Mouse (Mus musculus): ENCODE data around the gene Plppr2.

- TF ChIP-seq CTCF (IDR thresholded peaks at IDR 0.05 in 2 of 3, conservative IDR thresholded peaks at IDR 0.05 in 1 of 3; ENCODE audit: control insufficient read depth in 1 of 3, insufficient read depth in 1 of 3, low read depth in 2 of 3, low read length in 3 of 3, poor library complexity in 1 of 3, severe bottlenecking in 1 of 3), result no peak
- no peak for TF ChIP-seq POLR2A (IDR thresholded peaks at IDR 0.05; ENCODE audit: control insufficient read depth in 1 of 2, insufficient read depth in 1 of 2, low read depth in 1 of 2, low read length in 2 of 2, poor library complexity in 1 of 2)
- no peak for TF ChIP-seq TCF12 (IDR thresholded peaks at IDR 0.05; ENCODE audit: low read depth, low read length)
- no peak for TF ChIP-seq NELFE (IDR thresholded peaks at IDR 0.05; ENCODE audit: low read depth, low read length)
- no peak for TF ChIP-seq BHLHE40 (IDR thresholded peaks at IDR 0.05; ENCODE audit: borderline replicate concordance, low read depth, low read length)
- TF ChIP-seq EP300 (IDR thresholded peaks at IDR 0.05; ENCODE audit: low read depth in 1 of 2, low read length in 2 of 2), result no peak
- TF ChIP-seq GATA1 (IDR thresholded peaks at IDR 0.05; ENCODE audit: low read depth, low read length), result no peak
- TF ChIP-seq TBP (IDR thresholded peaks at IDR 0.05; ENCODE audit: low read depth, low read length), result no peak
- no peak for TF ChIP-seq MAFK (IDR thresholded peaks at IDR 0.05; ENCODE audit: borderline replicate concordance, low read depth, low read length)
- TF ChIP-seq CHD2 (IDR thresholded peaks at IDR 0.05; ENCODE audit: low read length), result no peak
- no peak for TF ChIP-seq MAZ (IDR thresholded peaks at IDR 0.05; ENCODE audit: low read depth, low read length)
These were observed 910 bp downstream of the Plppr2 start for GRCm38 (mm10) chr9:21937711-21938175.
